Mouse (Mus musculus): ENCODE data around the gene Tas2r136. TPM values are rescaled to one million over a fixed set of nuclear protein-coding genes. Genes with fewer than 3 reads are reported as not detected.

The Tas2r136 gene
- total RNA-seq (2021): not detected
- long read RNA-seq, experiment 1: 0 reads
- long read RNA-seq, experiment 2: 0 reads

- intact Hi-C loops (cut with DNase I; ENCODE audit: low total_unique reads): no loop called here
- DNase-seq: no peak
These were observed at the start of gene Tas2r136 for GRCm38 (mm10) chr6:132778062-132778461. TSS of gene Tas2r136 (minus strand) at chr6:132778162.

GRCm38 (mm10) chr6:132802518-132802917 lies 24.6 kb upstream of the Tas2r136 start, which contains the start of gene Tas2r117:
TSS of gene Tas2r117 (plus strand) at chr6:132802818.
- no peak for DNase-seq
- intact Hi-C loops (cut with DNase I; ENCODE audit: low total_unique reads): no loop called here

- intact Hi-C loops (cut with DNase I; ENCODE audit: low total_unique reads): no loop called here
- no peak for DNase-seq
These were observed 17.4 kb upstream of the Tas2r136 start for GRCm38 (mm10) chr6:132795393-132795792.

- no peak for DNase-seq
- intact Hi-C loops (cut with DNase I; ENCODE audit: low total_unique reads): no loop called here
These were observed 16.1 kb downstream of the Tas2r136 start, which contains the start of gene Tas2r102 for GRCm38 (mm10) chr6:132761831-132762230. TSS of gene Tas2r102 (plus strand) at chr6:132762131.

GRCm38 (mm10) chr6:132754430-132754829 lies 23.5 kb downstream of the Tas2r136 start, which contains the start of gene Tas2r124:
TSS of gene Tas2r124 (plus strand) at chr6:132754730.
- no peak for DNase-seq
- intact Hi-C loops (cut with DNase I; ENCODE audit: low total_unique reads): no loop called here

- DNase-seq: no peak
- intact Hi-C loops (cut with DNase I; ENCODE audit: low total_unique reads): no loop called here
These were observed 27.8 kb downstream of the Tas2r136 start for GRCm38 (mm10) chr6:132750206-132750605.

GRCm38 (mm10) chr6:132737935-132738334 lies 40.0 kb downstream of the Tas2r136 start, which contains the start of gene Tas2r115:
TSS of gene Tas2r115 (minus strand) at chr6:132738035.
- intact Hi-C loops (cut with DNase I; ENCODE audit: low total_unique reads): no loop called here
- DNase-seq: no peak

Other genes with a start within 250 kb of the Tas2r136 start
- gene Prh1, start 208.4 kb downstream of the Tas2r136 start, total RNA-seq (2021): not detected
- not detected for gene Prp2, start 182.2 kb downstream of the Tas2r136 start, total RNA-seq (2021)
- gene A630073D07Rik, start 126.6 kb downstream of the Tas2r136 start, total RNA-seq (2021): not detected
- gene Tas2r120, start 121.2 kb downstream of the Tas2r136 start, total RNA-seq (2021): not detected
- not detected for gene Tas2r121, start 77.2 kb downstream of the Tas2r136 start, total RNA-seq (2021)
- gene Tas2r122, start 66.2 kb downstream of the Tas2r136 start, total RNA-seq (2021): not detected
- gene Tas2r115, start 40.1 kb downstream of the Tas2r136 start, total RNA-seq (2021): not detected
- gene Tas2r124, start 23.4 kb downstream of the Tas2r136 start, total RNA-seq (2021): not detected
- not detected for gene Tas2r102, start 16.0 kb downstream of the Tas2r136 start, total RNA-seq (2021)
- gene Tas2r117, start 24.7 kb upstream of the Tas2r136 start, total RNA-seq (2021): not detected
- not detected for gene Tas2r123, start 69.0 kb upstream of the Tas2r136 start, total RNA-seq (2021)
- gene Tas2r116, start 77.3 kb upstream of the Tas2r136 start, total RNA-seq (2021): not detected
- not detected for gene Tas2r110, start 89.8 kb upstream of the Tas2r136 start, total RNA-seq (2021)
- gene Tas2r113, start 114.8 kb upstream of the Tas2r136 start, total RNA-seq (2021): not detected
- gene Tas2r125, start 131.5 kb upstream of the Tas2r136 start, total RNA-seq (2021): not detected
- not detected for gene Tas2r129, start 172.9 kb upstream of the Tas2r136 start, total RNA-seq (2021)
- not detected for gene Tas2r131, start 179.8 kb upstream of the Tas2r136 start, total RNA-seq (2021)
- gene Tas2r109, start 202.8 kb upstream of the Tas2r136 start, total RNA-seq (2021): not detected

Data from gastrocnemius, postnatal 14 days (tissue).